Mouse (Mus musculus) sigmoid colon, adult 10 weeks (tissue): ENCODE measurements around the gene Egln3. TPM values are rescaled to one million over a fixed set of nuclear protein-coding genes. Genes with fewer than 3 reads are reported as not detected.

ENCODE experiments used
- polyA plus RNA-seq: library from polyadenylated mRNA; stranded (reverse); fragments of 350-450 nt; fragmentation: Illumina TruSeq; extraction: RNeasy Lipid Tissue Mini Kit (QIAGEN cat#74804); gene quantifications from one replicate; pipeline ENCODE4 v1.2.3, GENCODE M21; 2014; ENCODE audit warnings: low read depth, low replicate concordance

Egln3 gene
- 46.7 TPM for polyA plus RNA-seq

DNA sequence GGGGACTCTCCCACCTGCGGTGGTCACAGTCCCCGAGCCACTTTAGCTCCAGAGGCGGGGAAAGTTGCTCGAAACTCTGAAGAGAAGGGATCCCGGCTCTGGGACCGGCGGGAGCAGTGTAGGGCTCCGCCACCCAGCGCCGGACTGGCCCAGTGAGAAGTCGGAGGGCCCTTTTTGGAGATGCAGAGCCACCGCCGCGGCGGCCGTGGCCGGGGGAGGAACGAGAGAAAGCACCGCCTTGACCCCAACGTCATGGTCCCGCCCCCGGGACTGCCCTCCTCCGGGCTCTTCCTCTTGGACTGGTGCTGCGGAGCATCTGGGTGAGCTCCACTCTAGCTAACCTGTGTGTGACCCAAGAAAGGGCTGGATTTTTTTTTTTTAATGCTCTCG, at the start of gene Egln3:
TSS of gene Egln3 (minus strand) at position 205 of the 390 bp plus-strand sequence.

